Mouse (Mus musculus): ENCODE data around the gene Pacsin3. TPM values are rescaled to one million over a fixed set of nuclear protein-coding genes. Genes with fewer than 3 reads are reported as not detected.

Pacsin3 gene
- total and polyA plus RNA-seq, 3 experiments = 3.4 to 6.7 TPM; not detected in 1

DNA sequence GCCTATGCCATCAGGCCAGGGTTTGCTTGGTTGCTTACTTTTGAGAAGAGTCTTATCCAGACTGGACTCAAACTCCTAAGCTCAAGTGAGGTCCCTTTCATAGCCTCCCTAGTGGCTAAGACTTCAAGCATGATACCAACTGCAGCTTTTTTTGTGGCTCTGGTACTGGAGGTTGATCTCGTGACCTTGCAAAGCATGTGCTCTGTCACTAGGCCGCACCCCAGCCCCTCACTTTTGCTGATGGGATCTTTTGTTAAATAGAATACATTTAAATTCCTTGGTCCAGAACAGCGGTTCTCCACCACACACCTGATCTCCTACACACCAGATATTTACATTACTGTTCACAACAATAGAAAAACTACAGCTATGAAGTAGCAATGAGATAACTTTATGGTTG lies 38.5 kb downstream of the Pacsin3 start:
- no peak overlapping the region for H3K9ac ChIP-seq (ENCODE audit: control insufficient read depth, low read depth, low read length, poor library complexity, severe bottlenecking)
- H3K4me1 ChIP-seq (ENCODE audit: control insufficient read depth in 1 of 2, insufficient read depth in 2 of 2, low read length in 2 of 2) = no peaks in the 10 kb centered on the region
- H3K36me3 ChIP-seq (ENCODE audit: control insufficient read depth in 1 of 2, insufficient read depth in 2 of 2, low read length in 2 of 2) = no peaks in the 10 kb centered on the region
- no peak overlapping the region for H3K27ac ChIP-seq (ENCODE audit: control insufficient read depth, low read depth, low read length)
- H3K79me2 ChIP-seq (ENCODE audit: control insufficient read depth, insufficient read depth, low read length, poor library complexity) = no peaks in the 10 kb centered on the region
- no peaks in the 10 kb centered on the region for H3K9me3 ChIP-seq (replicated peaks; ENCODE audit: insufficient read depth, low read length)
- no peak for DNase-seq (ENCODE audit: low read depth, low spot score)
- no peak overlapping the region for H3K4me3 ChIP-seq (ENCODE audit: control insufficient read depth in 1 of 2, insufficient read depth in 1 of 2, low read depth in 2 of 2, low read length in 2 of 2)
- H3K27me3 ChIP-seq (ENCODE audit: control insufficient read depth in 1 of 2, insufficient read depth in 2 of 2, low read length in 2 of 2) = no peaks in the 10 kb centered on the region
- no peak for TF ChIP-seq CTCF (IDR thresholded peaks at IDR 0.05 in 2 of 3, conservative IDR thresholded peaks at IDR 0.05 in 1 of 3; ENCODE audit: control insufficient read depth in 1 of 3, insufficient read depth in 1 of 3, low read depth in 2 of 3, low read length in 3 of 3, poor library complexity in 1 of 3, severe bottlenecking in 1 of 3)
- no peak for TF ChIP-seq MYB (IDR thresholded peaks at IDR 0.05; ENCODE audit: low read depth, low read length)
- no peak for TF ChIP-seq UBTF (IDR thresholded peaks at IDR 0.05; ENCODE audit: borderline replicate concordance, insufficient read depth, low read depth, low read length)
- no peak for TF ChIP-seq SIN3A (IDR thresholded peaks at IDR 0.05; ENCODE audit: low read length)
- no peak for TF ChIP-seq CHD1 (IDR thresholded peaks at IDR 0.05; ENCODE audit: low read depth, low read length)
- TF ChIP-seq CHD2 (IDR thresholded peaks at IDR 0.05; ENCODE audit: low read length) = no peak
- no peak for TF ChIP-seq MEF2A (IDR thresholded peaks at IDR 0.05; ENCODE audit: extremely low read depth, insufficient replicate concordance, low read depth, low read length, poor library complexity, severe bottlenecking)
- TF ChIP-seq POLR2AphosphoS5 (IDR thresholded peaks at IDR 0.05; ENCODE audit: borderline replicate concordance, low read depth, low read length) = no peak
- TF ChIP-seq SMC3 (IDR thresholded peaks at IDR 0.05; ENCODE audit: low read depth, low read length) = no peak
- TF ChIP-seq TAL1 (IDR thresholded peaks at IDR 0.05; ENCODE audit: low read length) = no peak
- no peak for TF ChIP-seq MAZ (IDR thresholded peaks at IDR 0.05; ENCODE audit: low read depth, low read length)
- no peak for TF ChIP-seq USF1 (IDR thresholded peaks at IDR 0.05; ENCODE audit: low read depth, low read length)
- TF ChIP-seq ZNF384 (IDR thresholded peaks at IDR 0.05; ENCODE audit: low read depth, low read length) = no peak
- no peak for TF ChIP-seq MYC (IDR thresholded peaks at IDR 0.05; ENCODE audit: low read depth, low read length)
- TF ChIP-seq MAFK (IDR thresholded peaks at IDR 0.05; ENCODE audit: borderline replicate concordance, low read depth, low read length) = no peak
- TF ChIP-seq HCFC1 (IDR thresholded peaks at IDR 0.05; ENCODE audit: low read depth, low read length) = no peak

DNA sequence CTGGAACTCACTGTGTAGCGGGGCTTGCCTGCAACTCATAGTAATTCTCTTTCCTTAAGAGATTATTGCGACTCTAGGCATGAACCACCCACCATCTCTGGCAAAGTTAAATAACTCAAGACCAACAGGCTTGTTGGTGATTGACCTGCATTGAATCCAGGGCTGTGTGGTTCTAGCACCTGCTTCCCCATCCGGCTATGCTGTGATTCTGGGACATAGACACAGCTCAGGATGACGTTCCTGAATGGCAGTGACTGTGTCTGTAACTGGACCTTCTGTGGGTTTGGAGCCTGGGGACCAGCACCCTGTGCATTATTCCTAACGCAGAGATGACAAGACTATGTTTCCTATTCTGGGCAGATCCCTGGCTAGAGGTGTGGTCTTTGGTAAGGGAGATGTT lies 40.1 kb downstream of the Pacsin3 start:
- H3K27me3 ChIP-seq (ENCODE audit: control insufficient read depth in 1 of 2, insufficient read depth in 2 of 2, low read length in 2 of 2) = no peaks in the 10 kb centered on the region
- H3K4me3 ChIP-seq (ENCODE audit: control insufficient read depth in 1 of 2, insufficient read depth in 1 of 2, low read depth in 2 of 2, low read length in 2 of 2) = no peak overlapping the region
- H3K27ac ChIP-seq (ENCODE audit: control insufficient read depth, low read depth, low read length) = no peak overlapping the region
- no peaks in the 10 kb centered on the region for H3K4me1 ChIP-seq (ENCODE audit: control insufficient read depth in 1 of 2, insufficient read depth in 2 of 2, low read length in 2 of 2)
- no peak for TF ChIP-seq ELF1 (IDR thresholded peaks at IDR 0.05; ENCODE audit: low read depth, low read length)
- TF ChIP-seq TCF12 (IDR thresholded peaks at IDR 0.05; ENCODE audit: low read depth, low read length) = no peak
- TF ChIP-seq E2F4 (IDR thresholded peaks at IDR 0.05; ENCODE audit: borderline replicate concordance, low read depth, low read length) = no peak
- TF ChIP-seq HCFC1 (IDR thresholded peaks at IDR 0.05; ENCODE audit: low read depth, low read length) = no peak
- no peak for TF ChIP-seq MYB (IDR thresholded peaks at IDR 0.05; ENCODE audit: low read depth, low read length)
- TF ChIP-seq ETS1 (IDR thresholded peaks at IDR 0.05; ENCODE audit: low read depth, low read length) = no peak
- TF ChIP-seq POLR2AphosphoS2 (IDR thresholded peaks at IDR 0.05; ENCODE audit: low read length) = no peak
- TF ChIP-seq USF1 (IDR thresholded peaks at IDR 0.05; ENCODE audit: low read depth, low read length) = no peak
- TF ChIP-seq UBTF (IDR thresholded peaks at IDR 0.05; ENCODE audit: borderline replicate concordance, insufficient read depth, low read depth, low read length) = no peak
- no peak for TF ChIP-seq ZMIZ1 (IDR thresholded peaks at IDR 0.05; ENCODE audit: low read depth, low read length)
- TF ChIP-seq ZNF384 (IDR thresholded peaks at IDR 0.05; ENCODE audit: low read depth, low read length) = no peak
- no peaks in the 10 kb centered on the region for H3K9me3 ChIP-seq (replicated peaks; ENCODE audit: insufficient read depth, low read length)
- no peaks in the 10 kb centered on the region for H3K79me2 ChIP-seq (ENCODE audit: control insufficient read depth, insufficient read depth, low read length, poor library complexity)
- DNase-seq (ENCODE audit: low read depth, low spot score) = no peak
- H3K9ac ChIP-seq (ENCODE audit: control insufficient read depth, low read depth, low read length, poor library complexity, severe bottlenecking) = no peak overlapping the region
- no peaks in the 10 kb centered on the region for H3K36me3 ChIP-seq (ENCODE audit: control insufficient read depth in 1 of 2, insufficient read depth in 2 of 2, low read length in 2 of 2)
